Mouse (Mus musculus) spleen, postnatal 14 days (tissue): Measurements from ENCODE around the gene Ankrd11.

ENCODE experiments used
- DNase-seq, 2 experiments: peaks; one replicate each; pipeline ENCODE4 v3.0.0; 2021 to 2022; ENCODE audit warnings: low spot score in 2 of 2

The Ankrd11 gene

GRCm38 (mm10) chr8:122966638-122967037, 75.4 kb downstream of the Ankrd11 start:
- no peak for DNase-seq

- DNase-seq = no peak
Observed at GRCm38 (mm10) chr8:122962046-122962445, 80.0 kb downstream of the Ankrd11 start.

DNA sequence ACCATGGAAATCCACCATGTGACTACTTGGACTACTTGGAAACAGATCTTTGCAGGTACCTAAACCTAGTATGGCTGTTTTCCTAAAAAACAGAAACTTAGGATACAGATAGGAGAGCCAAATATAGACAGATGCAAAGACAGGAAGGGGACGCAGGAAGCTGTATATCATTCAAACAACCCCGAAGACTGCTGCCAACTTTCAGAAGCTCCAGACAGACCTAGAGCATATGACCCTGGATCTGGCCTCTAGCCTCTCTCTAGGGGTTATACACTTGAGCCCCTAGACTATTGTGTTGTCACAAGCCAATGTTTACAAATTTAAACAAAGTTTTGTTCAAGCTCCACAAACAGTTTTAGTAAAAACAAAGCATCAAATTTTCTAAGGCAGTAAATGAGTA, 80.6 kb downstream of the Ankrd11 start:
- no peak for DNase-seq

GRCm38 (mm10) chr8:122960932-122961331, 81.1 kb downstream of the Ankrd11 start:
- DNase-seq = no peak

DNA sequence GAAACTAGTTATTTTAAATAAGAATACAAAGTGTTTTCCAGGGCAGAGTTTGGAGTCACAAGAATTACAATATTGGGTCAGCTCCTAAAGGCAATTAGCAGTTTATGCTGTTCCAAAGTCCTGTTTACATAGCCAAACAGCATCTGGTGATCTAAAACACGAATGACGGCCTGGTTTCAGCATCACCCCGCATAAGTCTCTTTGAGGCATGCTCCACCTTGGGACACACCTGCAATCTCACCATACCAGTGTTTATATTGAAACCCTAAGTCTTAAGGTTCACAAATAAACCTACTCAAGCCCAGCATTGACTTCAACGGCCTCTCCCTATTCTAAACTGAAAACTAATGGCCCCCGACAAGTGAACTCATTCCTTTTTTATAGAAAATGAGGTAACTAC, 81.8 kb downstream of the Ankrd11 start:
- no peak for DNase-seq

- no peak for DNase-seq
Observed at GRCm38 (mm10) chr8:122955997-122956396, 86.1 kb downstream of the Ankrd11 start.

GRCm38 (mm10) chr8:122955195-122955594, 86.9 kb downstream of the Ankrd11 start:
- DNase-seq = no peak

DNA sequence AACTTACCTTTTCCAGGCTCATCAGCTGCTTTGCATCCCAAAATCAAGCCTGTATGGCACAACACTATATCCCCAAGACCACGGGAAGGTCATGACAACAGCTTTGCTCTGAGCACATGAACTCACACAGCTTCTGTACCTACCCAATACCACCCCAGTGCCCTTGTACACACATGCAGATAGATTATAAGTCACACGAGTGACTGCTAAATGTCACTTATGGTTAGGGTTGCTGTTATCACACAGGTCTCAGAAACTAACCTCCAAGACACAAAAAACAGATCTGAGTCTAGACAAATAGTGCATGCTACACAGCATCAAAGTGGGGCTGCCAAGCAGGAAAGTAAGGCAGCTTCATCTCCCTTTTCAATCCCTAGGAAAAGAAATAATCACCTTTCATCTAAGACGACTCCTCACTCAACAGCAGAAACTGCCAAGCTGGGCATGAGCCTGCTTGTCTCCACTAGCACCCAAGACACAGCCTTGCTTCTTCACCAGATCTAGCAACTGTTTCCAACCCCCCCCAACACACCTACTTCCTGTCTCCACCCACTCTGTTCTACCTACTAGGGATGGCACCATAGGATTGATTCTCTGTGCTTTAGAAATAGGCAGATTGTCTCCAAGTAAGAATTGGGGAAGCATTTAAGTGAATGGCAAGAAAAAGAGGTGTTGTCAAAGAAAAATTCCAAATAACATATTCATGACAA, 87.8 kb downstream of the Ankrd11 start:
- no peak for DNase-seq

GRCm38 (mm10) chr8:122953028-122953427, 89.0 kb downstream of the Ankrd11 start:
- DNase-seq = no peak

DNA sequence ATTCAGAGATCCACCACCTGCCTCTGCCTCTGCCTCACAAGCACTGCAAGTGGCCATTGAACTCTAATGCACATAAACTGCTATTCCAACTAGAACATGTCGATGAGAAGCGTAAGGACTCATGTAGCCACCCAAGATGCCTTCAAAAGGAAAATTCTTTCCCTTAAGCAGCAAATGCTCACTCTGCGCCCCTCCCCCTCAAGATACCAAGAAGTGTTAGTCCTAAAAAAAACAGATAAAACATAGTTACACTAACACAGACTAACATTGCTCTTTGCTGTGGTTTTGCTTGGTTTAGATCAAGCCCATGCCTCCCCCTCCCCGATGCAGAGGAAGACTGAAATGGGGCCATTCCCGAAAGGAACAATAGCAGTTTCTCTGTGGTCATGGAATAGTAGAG, 90.6 kb downstream of the Ankrd11 start:
- no peak for DNase-seq

DNA sequence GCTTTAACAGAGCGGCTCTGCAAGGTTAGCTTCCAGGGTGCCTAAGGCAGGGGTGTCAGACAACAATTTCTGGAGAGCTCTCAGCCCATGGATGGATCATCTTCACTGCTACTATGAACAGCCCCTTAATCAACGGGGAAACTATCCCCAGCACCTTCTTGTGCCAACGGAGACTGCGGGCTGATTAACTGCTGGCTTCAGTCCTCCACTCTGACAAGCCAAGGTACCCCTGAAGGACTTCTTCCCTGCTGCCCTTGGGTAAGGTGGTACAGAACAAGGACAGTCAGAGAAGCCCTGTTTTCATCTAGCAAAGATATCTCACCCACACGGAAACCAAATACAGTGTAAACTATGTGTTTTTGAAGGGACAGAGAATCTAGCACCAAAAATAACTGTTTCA, 92.4 kb downstream of the Ankrd11 start:
- DNase-seq = no peak

GRCm38 (mm10) chr8:122945775-122946174, 96.3 kb downstream of the Ankrd11 start:
- no peak for DNase-seq

- DNase-seq = peak in 1 of 2 experiments; percentile 30
Observed at GRCm38 (mm10) chr8:122942803-122943713, 99.0 kb downstream of the Ankrd11 start.

DNA sequence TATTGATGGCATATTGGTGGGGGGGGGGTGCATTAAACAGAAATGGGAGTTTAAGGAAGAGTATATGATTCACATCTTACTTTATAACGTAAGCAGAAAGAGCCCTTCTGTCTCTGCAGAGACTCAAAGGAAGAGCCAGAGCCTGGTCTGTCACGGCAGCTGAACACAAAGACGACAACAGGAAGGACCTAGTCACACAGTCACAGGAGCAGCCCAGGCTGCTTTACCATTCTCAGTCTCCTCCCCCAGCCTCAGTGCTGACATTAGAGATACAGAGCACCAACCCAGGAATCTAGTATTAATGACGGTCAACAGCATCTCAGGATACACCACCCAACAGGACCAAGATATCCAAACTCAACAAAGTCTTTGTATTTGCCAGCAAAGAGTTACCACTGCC, 103.5 kb downstream of the Ankrd11 start:
- DNase-seq = peak; percentile 15 to 31

GRCm38 (mm10) chr8:122938170-122938569, 103.9 kb downstream of the Ankrd11 start:
- DNase-seq = no peak

GRCm38 (mm10) chr8:122937545-122938053, 104.5 kb downstream of the Ankrd11 start:
- no peak for DNase-seq

GRCm38 (mm10) chr8:122935912-122936311, 106.2 kb downstream of the Ankrd11 start:
- no peak for DNase-seq

DNA sequence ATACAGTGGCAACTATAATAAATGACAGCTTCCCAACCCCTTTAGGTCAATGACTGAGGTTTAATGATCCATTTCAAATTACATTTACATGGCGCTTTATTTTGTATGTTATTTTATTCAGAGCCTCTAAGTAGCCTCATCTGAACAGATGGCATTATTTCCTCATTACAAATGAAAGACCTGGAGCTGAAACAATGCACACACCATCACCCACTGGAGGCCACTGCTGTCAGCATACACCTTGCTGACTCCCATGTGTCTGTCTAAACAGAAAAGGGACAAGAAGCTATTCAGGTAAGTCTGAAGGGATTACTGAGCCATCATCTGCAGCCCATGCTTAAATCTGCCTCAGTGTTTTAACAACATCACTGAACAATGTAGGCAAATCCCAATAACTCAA, 107.0 kb downstream of the Ankrd11 start:
- no peak for DNase-seq

GRCm38 (mm10) chr8:122933973-122934372, 108.1 kb downstream of the Ankrd11 start:
- DNase-seq = no peak

GRCm38 (mm10) chr8:122932561-122932959, 109.5 kb downstream of the Ankrd11 start:
- no peak for DNase-seq

DNA sequence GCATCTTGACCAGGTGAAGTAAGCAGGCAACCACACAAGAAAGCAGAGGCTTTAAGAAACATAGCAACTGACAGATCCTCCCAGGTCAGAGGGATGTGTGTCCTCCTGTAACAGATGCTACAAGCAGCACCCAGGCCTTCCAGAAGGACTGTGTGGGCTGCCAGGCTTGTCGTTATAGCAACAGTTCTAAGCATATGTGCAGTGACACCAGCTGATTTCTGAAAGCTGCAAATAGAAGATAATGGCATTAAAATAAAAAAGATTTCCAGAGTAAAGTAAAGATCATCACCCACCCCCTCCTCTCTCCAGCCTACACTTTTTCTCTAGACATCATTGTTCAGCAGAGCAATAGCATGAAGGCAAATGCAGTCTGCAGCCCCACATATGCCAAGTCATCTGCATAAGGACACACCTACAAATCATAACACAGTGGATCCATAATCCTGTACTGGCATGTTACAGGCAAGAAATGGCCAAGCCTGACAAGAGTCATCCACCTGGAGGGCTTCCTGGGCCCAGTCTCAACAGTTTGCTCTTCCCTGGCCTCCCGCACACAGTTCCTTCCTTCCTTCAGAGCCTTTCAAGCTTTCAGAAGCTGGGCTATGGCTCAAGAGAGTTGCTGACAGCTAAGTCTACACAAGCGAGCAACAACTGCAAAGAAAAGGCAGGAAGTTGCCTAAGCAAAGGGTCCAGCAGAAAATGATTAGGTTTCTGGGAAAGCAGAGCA, 110.1 kb downstream of the Ankrd11 start:
- DNase-seq = no peak

- no peak for DNase-seq
Observed at GRCm38 (mm10) chr8:122928631-122929224, 113.3 kb downstream of the Ankrd11 start.
